Mouse (Mus musculus) large intestine, adult 2 months (tissue): Measurements from ENCODE around the gene Kif16b. TPM values are rescaled to one million over a fixed set of nuclear protein-coding genes. Genes with fewer than 3 reads are reported as not detected.

ENCODE experiments used
- DNase-seq: peaks from one replicate; pipeline ENCODE4 v3.0.0-alpha.2; 2012; ENCODE audit warnings: low read depth, low spot score
- WGBS: fragments of 180-500 bp; shearing (Covaris S2); methylation state at CpG from one replicate; pipeline ENCODE4 v1.1.7; 2018; 5-methylcytosine and 5-hydroxymethylcytosine counted together
- polyA plus RNA-seq: library from polyadenylated mRNA; depleted of rRNA; stranded (reverse); fragments of >200 nt; gene quantifications from 2 replicates; pipeline ENCODE4 v1.2.3, GENCODE M21; 2012; rRNA removed

Kif16b gene
- 13.5 and 13.9 TPM in 2 replicates for polyA plus RNA-seq

DNA sequence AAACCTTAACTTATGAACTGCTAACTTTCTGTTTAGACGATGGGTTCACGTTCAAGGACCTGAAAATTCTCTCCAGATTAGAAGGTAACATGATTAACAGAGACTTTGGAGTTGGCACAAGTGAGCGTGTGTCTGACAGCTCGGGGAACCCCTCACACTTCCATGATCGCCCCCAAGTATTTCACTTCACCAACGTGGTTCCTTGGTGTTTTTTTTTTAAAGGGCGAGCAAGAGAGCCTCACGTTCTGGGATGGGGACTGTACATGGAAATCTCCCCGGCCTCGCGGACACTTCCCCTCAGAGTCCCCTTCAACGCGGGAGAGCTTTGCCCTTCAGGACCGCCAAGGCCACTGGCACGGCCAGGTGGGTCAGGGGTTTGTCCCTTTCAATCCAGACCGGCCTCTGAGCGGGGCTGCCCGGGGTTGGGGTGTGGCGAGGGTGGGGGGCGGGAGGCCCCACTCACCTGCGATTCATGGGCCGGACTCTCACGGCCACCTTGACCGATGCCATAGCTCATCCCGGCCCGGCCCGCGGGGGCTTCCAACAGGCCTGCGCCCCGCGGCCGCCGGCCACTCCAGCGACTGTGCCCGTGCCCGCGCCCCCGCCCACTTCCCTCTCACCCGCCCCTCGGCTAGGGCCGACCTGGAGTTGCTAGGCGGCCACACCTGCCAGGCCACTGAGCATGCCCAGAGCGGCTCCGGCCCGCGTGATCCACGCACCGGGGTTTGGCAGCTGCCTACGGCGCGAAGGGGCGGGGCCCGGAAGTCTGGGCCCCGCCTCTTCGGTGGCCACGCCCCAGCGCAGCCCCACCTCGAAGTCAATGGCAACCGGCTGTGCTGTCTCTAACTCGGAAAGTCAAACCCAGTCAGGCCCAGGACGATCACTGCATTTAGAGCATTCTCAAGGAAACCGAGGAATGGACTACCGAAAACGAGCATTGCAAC, at the start of gene Kif16b:
Gene Kif16b, minus strand, starts transcription at position 670 of the 944 bp plus-strand sequence.
- under 1% methylated on average over 64 of the region's 64 CpGs for WGBS
- peak; percentile 64 for DNase-seq

DNA sequence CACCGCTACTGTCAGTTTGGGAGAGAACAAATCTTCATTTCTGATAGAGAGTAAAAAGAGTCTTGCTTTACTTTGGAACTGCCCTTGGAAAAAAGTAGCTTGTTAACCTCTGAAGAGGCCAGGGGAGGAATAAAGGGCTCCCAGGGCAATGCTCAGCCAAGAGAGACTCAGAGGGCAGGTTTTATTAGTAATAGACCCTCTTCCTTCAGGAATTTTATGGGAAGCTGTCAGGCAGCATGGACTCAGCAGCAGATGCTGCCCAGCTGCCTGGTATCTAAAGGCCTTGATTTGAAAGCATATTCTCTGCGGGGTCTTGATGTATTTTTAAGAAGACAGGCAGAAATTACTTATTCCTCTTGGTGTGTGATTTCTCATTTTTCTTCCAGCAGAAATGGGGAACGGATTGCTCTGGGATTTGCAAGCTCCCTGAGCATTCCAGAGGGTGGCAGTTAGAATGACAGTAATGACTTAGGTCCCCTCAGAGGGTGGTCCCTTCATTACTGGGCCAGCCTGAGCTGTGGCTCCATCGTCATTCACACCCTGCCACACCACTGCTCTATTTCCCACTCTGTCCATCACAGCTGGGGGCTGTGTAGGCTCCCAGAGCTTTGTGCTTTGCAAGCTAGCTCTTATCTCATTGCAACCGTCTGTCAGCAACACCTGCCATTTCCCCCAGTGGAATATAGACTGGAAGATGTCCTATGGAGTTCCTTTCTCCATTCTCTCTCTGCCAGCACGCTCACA, 39.7 kb upstream of the Kif16b start:
- 60% methylated on average over 6 of the region's 6 CpGs for WGBS
- no peak for DNase-seq

- 87% methylated on average over 4 of the region's 4 CpGs for WGBS
- no peak for DNase-seq
Observed at GRCm38 (mm10) chr2:142930445-142930844, 29.1 kb upstream of the Kif16b start.

DNA sequence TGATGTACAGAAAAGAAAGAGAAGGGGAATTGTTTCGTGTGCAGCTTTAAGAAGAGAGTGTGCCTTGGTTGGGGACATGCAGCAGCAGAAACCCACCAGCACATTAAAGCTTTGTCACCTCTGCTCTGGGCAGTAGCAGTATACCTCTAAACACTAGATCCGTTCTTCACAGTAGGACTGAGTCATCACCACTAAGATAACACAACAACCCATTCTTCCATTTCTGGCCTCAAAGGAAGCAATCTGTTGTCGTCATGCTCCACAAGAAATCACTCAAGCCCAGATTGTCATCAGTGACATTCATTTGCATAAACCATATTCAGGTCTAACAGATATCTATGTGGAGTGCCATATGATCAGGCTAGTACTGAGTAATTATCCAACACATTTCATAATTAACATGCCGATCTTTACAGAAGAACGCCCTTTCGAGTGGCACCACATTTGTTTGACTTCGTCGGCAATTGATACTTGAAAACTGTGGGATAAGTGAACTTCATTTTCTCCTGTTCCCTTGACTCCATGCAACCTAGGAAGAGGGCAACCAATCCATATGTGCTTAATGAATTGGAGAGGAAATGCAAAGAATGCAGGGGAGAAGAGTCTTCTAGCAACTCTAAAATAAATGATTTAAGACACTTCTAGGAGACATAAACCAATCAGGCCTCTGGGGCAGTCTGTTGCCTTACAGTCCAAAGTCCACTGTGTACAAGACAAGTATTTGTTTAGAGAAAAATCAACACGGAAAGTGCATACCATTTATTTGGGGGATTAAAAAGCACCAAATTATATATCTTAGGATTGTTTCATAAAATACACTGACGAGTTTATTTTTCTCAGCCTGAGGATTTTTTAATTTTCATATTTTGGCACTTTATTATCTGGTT, 28.1 kb upstream of the Kif16b start:
- DNase-seq = no peak
- 53% methylated on average over 10 of the region's 10 CpGs for WGBS

DNA sequence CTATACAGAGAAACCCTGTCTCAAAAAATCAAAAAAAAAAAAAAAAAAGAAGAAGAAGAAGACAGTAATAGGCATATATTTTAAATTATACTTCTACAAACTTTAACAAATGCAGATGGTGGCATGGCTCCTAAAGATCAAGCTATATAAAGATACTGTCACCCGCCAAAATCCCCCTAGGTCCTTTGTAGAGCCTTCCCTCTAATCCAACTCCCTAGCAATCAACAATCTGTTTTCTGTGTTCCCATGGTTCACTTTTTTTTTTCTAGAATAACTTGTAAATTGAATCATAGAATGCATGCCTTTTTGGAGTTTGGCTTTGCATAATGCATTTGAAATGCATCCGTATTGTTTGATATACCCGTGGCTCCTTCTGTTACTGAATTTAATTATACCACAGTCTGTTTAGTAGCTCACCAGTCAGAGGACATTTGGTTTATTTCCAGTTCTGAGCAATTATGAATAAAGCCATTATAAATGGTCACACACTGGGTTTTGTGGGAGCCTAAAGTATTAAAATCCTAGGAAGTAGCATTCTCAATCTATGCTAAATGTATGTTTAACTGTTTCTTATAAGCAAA, 9.6 kb upstream of the Kif16b start:
- 89% methylated on average over 3 of the region's 3 CpGs for WGBS
- no peak for DNase-seq

DNA sequence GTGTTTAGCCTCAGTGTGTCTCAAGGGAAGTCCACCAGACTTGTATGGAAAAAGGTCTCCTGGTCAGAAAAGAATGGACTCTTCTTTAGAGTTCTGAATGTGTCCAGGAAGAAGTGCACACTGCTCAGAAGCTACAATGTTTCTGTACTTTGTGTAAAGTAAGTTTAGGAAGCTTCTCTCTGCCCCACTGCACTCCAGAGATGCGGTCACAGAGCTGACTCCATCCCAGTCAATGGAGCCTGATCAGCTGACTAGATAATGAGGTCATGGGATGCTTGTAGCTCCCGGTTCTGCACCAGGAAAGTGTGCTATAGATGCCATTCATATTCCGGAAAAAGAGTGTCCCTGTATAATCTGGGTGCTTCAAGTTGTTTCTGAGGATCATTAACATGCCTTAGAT, 7.9 kb upstream of the Kif16b start:
- no peak for DNase-seq
- WGBS = 69% methylated on average over 3 of the region's 3 CpGs

- no peak for DNase-seq
- 82% methylated on average over 4 of the region's 4 CpGs for WGBS
Observed at GRCm38 (mm10) chr2:142907056-142907455, 5.7 kb upstream of the Kif16b start.

GRCm38 (mm10) chr2:142902905-142903895, 1.9 kb upstream of the Kif16b start:
- WGBS = 5% methylated on average over 34 of the region's 34 CpGs
- peak; percentile 86 for DNase-seq

GRCm38 (mm10) chr2:142900120-142900861, 1.0 kb downstream of the Kif16b start:
- peak; percentile 43 for DNase-seq
- WGBS = 7% methylated on average over 10 of the region's 10 CpGs

DNA sequence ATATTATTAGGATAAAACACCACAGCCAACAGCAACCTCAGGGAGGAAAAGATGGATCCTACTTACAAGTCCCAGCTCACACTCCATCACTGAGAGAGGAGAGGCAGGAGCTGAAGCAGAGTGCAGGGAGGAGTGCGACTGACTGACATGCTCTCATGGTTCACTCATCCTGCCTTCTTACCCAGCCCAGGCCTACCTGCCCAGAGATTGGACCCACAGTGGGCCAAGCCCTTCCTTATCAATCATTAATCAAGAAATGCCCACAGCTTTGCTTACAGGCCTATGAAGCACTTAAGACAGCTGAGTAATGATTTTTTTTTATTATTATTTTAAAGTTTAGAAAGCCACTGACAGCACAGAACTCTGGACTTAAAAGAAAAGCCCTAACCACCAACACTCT, 7.6 kb downstream of the Kif16b start:
- DNase-seq = no peak
- 32% methylated on average over 1 of the region's 1 CpGs for WGBS

GRCm38 (mm10) chr2:142891283-142891682, 10.0 kb downstream of the Kif16b start:
- no peak for DNase-seq
- WGBS = 82% methylated on average over 2 of the region's 2 CpGs

- DNase-seq = no peak
- WGBS = 94% methylated on average over 4 of the region's 4 CpGs
Observed at GRCm38 (mm10) chr2:142884456-142884855, 16.9 kb downstream of the Kif16b start.

DNA sequence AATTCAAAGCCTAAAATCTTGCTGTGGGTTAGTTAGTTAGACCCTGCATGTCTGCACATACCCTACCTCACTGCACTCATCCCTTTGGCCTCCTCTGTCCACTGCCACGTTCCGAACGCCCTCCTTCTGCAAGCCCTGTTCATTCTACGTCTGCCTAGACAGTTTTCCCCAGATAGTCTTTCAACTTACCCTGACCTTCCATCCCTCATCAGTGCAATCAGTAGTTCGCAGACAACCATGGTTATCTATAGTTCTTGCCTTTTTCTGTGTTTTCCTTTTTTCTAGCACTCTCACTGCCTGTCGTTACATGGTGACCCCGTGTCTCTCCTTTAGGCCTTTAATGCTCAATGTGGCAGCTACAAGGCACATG, 17.7 kb downstream of the Kif16b start:
- WGBS = 94% methylated on average over 7 of the region's 7 CpGs
- DNase-seq = no peak

DNA sequence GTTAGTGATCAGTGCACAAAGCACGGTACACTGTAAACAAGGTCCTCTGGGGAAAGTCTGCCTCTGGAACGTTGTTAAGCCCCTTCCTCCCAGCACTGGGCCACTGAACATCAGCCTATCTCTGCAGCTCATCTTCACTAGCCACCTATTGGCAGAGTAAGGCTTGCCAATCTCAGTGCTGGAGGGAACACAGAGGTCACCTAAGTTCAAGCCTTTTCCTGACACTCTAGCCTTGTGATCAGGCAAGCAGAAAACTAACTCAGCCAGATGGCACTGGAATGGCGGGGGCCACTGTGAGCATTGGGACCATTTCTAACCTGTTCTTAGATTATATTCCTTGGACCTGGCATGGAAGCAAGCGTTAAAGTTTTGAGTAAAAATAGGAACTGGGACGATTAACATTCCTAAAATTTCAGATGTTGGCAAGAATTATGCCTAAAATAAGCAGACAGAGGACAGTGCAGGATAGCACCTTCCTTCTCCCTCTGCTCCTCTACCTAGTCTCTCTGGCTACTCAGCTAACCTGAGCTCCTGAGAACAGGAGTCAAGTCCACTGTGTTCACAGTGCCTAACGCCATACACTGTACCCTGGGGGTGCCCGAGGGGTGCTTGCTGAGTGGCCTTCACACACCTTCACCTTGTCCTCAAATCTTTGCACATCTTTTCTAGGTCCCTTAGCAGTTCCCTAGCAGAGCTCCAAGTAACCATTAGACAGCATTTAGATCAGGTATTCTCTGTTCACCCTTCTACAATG, 18.3 kb downstream of the Kif16b start:
- WGBS = 69% methylated on average over 7 of the region's 7 CpGs

DNA sequence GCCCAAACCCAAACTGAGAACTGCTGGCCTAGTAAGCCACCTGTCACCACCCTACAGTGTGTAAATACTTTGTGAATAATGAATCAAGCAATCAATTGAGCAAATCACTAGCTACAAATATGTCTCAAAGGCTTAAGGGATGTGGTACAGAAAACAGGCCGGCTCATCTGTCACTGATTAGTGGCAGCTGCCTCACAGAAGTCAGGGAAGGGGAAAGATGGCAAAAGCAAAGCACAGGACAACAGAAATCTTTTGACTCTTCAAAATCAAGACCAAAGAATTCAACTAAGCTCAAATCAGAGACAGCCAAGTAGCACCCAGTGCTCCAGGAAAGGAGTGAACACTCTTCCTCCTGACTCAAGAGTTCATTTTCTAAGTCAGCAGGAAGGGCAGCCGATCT, 18.9 kb downstream of the Kif16b start:
- WGBS = 65% methylated on average over 2 of the region's 2 CpGs
- no peak for DNase-seq

More for the DNA sequence above, 18.3 kb downstream of the Kif16b start:
- no peak for DNase-seq

GRCm38 (mm10) chr2:142881177-142881576, 20.2 kb downstream of the Kif16b start:
- WGBS = 54% methylated on average over 4 of the region's 4 CpGs
- no peak for DNase-seq

DNA sequence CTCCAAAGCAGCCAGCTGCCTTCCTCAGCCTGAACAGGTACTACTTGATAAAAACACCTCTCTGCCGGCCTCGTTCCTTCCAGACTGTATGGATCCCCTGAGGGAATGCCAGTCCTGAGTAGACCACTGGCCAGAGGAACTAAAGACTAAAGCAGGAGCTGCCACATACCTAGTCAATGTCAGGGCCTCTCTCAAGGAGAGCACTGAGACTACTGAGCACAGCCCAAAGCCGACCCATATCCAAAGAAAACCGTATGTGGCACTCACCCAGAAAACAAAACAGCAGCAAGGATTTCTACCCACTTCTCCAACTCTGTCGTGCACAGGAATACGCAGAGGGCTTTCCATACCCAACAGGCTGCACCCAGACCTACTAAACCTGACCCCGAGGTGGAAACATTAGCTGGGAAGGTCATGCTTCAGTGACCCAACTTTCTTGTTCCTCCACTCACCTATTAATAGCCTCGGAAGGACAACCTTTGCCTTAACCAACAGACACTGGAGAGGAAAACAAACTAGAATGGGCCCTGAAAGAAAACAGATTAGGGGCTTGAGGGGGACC, 22.0 kb downstream of the Kif16b start:
- no peak for DNase-seq
- 77% methylated on average over 8 of the region's 8 CpGs for WGBS
